Mouse (Mus musculus): ENCODE measurements around the gene Brms1.
A peak's percentile ranks its signal among the peaks of the same experiment; 100 is the strongest.

GRCm38 (mm10) chr19:5001666-5002406 is 39.3 kb upstream of the Brms1 start:
- no peak for TF ChIP-seq POLR2A (IDR thresholded peaks at IDR 0.05; ENCODE audit: borderline replicate concordance, control insufficient read depth, low read depth, low read length)
- peak; percentile 92 for TF ChIP-seq CTCF (IDR thresholded peaks at IDR 0.05; ENCODE audit: control insufficient read depth, insufficient read depth, low read length)
